Mouse (Mus musculus): Measurements from ENCODE around the gene Nadk2. TPM values are rescaled to one million over a fixed set of nuclear protein-coding genes. Genes with fewer than 3 reads are reported as not detected.

Nadk2 gene
- polyA plus RNA-seq, 1 experiment: 43.1 TPM

- Histone ChIP-seq H3K4me1 (ENCODE audit: control insufficient read depth, insufficient read depth, insufficient read length, low read length) (no peaks in the 10 kb centered on the region), H3K27ac (replicated peaks; ENCODE audit: low read depth, low read length) (no peak overlapping the region), H3K4me3 (ENCODE audit: insufficient read depth, low read depth, low read length) (no peak overlapping the region)
These were observed 29.5 kb downstream of the Nadk2 start for GRCm38 (mm10) chr15:9100446-9101077.

GRCm38 (mm10) chr15:9106303-9107074, 35.4 kb downstream of the Nadk2 start:
- H3K4me3 ChIP-seq (ENCODE audit: insufficient read depth, low read depth, low read length): no peak overlapping the region
- no peaks in the 10 kb centered on the region for H3K4me1 ChIP-seq (ENCODE audit: control insufficient read depth, insufficient read depth, insufficient read length, low read length)
- no peak overlapping the region for H3K27ac ChIP-seq (replicated peaks; ENCODE audit: low read depth, low read length)

GRCm38 (mm10) chr15:9110526-9111347, 39.7 kb downstream of the Nadk2 start:
- Histone ChIP-seq H3K27ac (replicated peaks; ENCODE audit: low read depth, low read length) (no peak overlapping the region), H3K4me3 (ENCODE audit: insufficient read depth, low read depth, low read length) (no peak overlapping the region), H3K4me1 (ENCODE audit: control insufficient read depth, insufficient read depth, insufficient read length, low read length) (no peaks in the 10 kb centered on the region)

GRCm38 (mm10) chr15:9111648-9112047, 40.6 kb downstream of the Nadk2 start:
- no peak overlapping the region for H3K4me3 ChIP-seq (ENCODE audit: insufficient read depth, low read depth, low read length)

GRCm38 (mm10) chr15:9113556-9113955, 42.5 kb downstream of the Nadk2 start:
- no peaks in the 10 kb centered on the region for H3K4me1 ChIP-seq (ENCODE audit: control insufficient read depth, insufficient read depth, insufficient read length, low read length)
- H3K4me3 ChIP-seq (ENCODE audit: insufficient read depth, low read depth, low read length): no peak overlapping the region
- H3K27ac ChIP-seq (replicated peaks; ENCODE audit: low read depth, low read length): no peak overlapping the region

More at GRCm38 (mm10) chr15:9111648-9112047, 40.6 kb downstream of the Nadk2 start:
- Histone ChIP-seq H3K27ac (replicated peaks; ENCODE audit: low read depth, low read length) (no peak overlapping the region), H3K4me1 (ENCODE audit: control insufficient read depth, insufficient read depth, insufficient read length, low read length) (no peaks in the 10 kb centered on the region)

- no peaks in the 10 kb centered on the region for H3K4me1 ChIP-seq (ENCODE audit: control insufficient read depth, insufficient read depth, insufficient read length, low read length)
- H3K27ac ChIP-seq (replicated peaks; ENCODE audit: low read depth, low read length): no peak overlapping the region
- no peak overlapping the region for H3K4me3 ChIP-seq (ENCODE audit: insufficient read depth, low read depth, low read length)
These were observed 43.1 kb downstream of the Nadk2 start for GRCm38 (mm10) chr15:9114131-9114530.

- no peak overlapping the region for H3K4me3 ChIP-seq (ENCODE audit: insufficient read depth, low read depth, low read length)
- H3K27ac ChIP-seq (replicated peaks; ENCODE audit: low read depth, low read length): no peak overlapping the region
These were observed 43.5 kb downstream of the Nadk2 start for GRCm38 (mm10) chr15:9114599-9114998.

GRCm38 (mm10) chr15:9118852-9119251, 47.8 kb downstream of the Nadk2 start:
- no peak overlapping the region for H3K27ac ChIP-seq (replicated peaks; ENCODE audit: low read depth, low read length)
- no peak overlapping the region for H3K4me3 ChIP-seq (ENCODE audit: insufficient read depth, low read depth, low read length)
- no peaks in the 10 kb centered on the region for H3K4me1 ChIP-seq (ENCODE audit: control insufficient read depth, insufficient read depth, insufficient read length, low read length)

More at GRCm38 (mm10) chr15:9114599-9114998, 43.5 kb downstream of the Nadk2 start:
- H3K4me1 ChIP-seq (ENCODE audit: control insufficient read depth, insufficient read depth, insufficient read length, low read length): no peaks in the 10 kb centered on the region

DNA sequence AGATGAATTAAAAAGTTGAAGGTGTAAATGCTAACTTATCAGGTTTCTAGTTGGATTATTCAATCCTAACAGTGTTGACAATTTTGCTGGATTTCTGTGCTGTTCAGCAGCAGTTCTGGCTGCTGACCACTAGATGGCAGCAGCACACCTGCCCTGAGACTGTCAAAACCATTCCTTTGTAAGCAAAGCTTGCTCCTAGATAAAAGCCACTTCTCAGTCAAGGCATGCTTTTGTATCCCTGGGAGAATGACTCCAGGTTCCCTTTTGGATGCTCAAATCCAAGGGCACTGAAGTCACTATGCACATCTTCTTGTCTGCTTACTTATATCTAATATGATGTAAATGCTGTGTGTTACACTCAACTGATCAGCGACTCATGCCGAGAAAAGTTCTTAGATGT, 49.0 kb downstream of the Nadk2 start:
- Histone ChIP-seq H3K27ac (replicated peaks; ENCODE audit: low read depth, low read length) (no peak overlapping the region), H3K4me1 (ENCODE audit: control insufficient read depth, insufficient read depth, insufficient read length, low read length) (no peaks in the 10 kb centered on the region), H3K4me3 (ENCODE audit: insufficient read depth, low read depth, low read length) (no peak overlapping the region)

DNA sequence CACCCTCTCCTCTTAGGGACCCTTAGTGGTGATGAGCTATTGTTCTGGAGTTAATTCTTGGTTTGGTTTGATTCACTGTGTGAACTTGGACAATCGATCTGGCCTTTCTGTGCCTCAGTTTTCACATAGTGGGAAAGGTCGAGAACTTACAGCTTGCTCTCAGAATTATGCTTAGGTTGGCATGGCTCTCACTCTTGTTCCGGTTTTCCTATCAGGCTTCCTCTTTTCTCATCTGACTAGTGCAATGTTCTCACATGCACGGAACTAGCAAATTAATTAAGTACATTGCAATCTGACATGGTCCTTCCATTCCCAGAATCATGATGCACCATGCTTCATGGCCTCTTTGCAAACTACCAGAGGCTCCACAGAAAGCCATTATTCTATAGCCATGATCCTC, 51.9 kb downstream of the Nadk2 start:
- H3K4me3 ChIP-seq (ENCODE audit: insufficient read depth, low read depth, low read length): no peak overlapping the region

GRCm38 (mm10) chr15:9124856-9125255, 53.8 kb downstream of the Nadk2 start:
- Histone ChIP-seq H3K4me1 (ENCODE audit: control insufficient read depth, insufficient read depth, insufficient read length, low read length) (no peaks in the 10 kb centered on the region), H3K4me3 (ENCODE audit: insufficient read depth, low read depth, low read length) (no peak overlapping the region)

More for the DNA sequence above, 51.9 kb downstream of the Nadk2 start:
- no peaks in the 10 kb centered on the region for H3K4me1 ChIP-seq (ENCODE audit: control insufficient read depth, insufficient read depth, insufficient read length, low read length)
- H3K27ac ChIP-seq (replicated peaks; ENCODE audit: low read depth, low read length): no peak overlapping the region

DNA sequence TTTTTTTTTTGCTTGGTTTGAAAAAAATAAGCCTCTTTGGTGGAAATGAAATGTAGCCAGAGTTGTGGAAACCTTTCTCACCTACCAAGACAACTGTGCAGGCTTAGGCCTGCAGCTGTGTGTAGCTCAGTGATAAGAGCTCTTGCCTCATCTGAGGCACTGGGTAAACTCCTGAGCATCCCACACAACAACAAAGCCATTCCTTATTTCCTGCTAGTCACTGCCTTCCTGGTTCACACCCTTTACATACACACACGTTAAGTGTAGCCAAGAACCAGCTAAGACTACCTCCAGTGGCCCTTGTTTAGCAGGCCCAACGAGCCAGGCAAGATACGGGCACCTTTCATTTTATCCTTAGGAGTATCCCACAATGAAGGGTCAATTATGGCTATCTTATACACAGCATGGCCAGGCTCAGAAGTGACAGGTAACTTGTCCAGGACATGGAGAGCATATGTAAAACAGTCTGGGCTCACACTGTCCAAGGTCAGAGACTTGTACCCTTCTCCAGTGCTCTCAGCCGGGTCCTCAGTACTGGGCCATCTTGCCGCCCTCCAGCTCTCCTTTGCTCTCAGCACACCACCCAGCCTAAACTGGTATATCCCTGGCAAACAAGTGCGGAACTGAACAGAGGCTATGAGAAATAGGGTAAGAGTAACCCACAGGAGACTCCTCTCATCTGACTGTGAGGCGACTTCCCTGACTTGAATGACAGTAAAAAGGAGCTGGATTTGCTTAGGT, 56.2 kb downstream of the Nadk2 start:
- H3K4me3 ChIP-seq (ENCODE audit: insufficient read depth, low read depth, low read length): no peak overlapping the region
- no peak overlapping the region for H3K27ac ChIP-seq (replicated peaks; ENCODE audit: low read depth, low read length)
- H3K4me1 ChIP-seq (ENCODE audit: control insufficient read depth, insufficient read depth, insufficient read length, low read length): no peaks in the 10 kb centered on the region

More at GRCm38 (mm10) chr15:9124856-9125255, 53.8 kb downstream of the Nadk2 start:
- H3K27ac ChIP-seq (replicated peaks; ENCODE audit: low read depth, low read length): no peak overlapping the region

DNA sequence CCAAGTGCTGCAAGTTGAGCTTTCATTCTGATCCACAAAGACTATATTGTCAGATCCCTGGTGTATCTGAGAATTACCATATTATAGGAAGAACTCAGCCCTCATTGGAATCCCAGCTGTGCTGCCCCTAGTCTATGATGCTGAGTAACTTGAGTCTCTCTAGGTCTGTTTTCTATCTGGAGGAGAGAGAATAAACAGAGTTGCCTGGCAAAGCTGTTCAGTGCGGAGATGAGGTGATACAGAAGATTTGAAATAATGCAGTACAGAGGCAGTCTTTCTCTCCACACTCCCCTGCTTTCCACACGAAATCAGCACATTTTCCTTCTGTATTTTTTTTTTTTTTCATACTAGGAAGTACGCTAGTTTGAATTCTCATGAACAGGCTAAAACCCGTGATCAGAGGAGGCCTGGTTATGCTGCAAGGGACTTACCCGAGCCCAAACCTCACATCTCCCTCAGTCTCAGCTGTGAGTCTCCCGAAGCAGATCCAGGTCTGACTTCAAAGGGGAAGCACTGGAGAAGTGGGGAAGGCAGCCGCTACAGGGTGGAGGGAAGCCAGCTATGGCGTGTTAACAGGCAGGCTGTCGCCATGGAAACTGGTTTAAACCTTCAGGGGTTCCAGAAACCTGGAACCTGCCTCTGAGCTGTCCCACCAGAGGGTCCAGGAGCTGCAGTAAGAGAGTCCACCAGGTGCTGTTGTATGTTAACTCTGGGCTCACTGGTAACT, 59.9 kb downstream of the Nadk2 start:
- Histone ChIP-seq H3K4me3 (ENCODE audit: insufficient read depth, low read depth, low read length) (no peak overlapping the region), H3K27ac (replicated peaks; ENCODE audit: low read depth, low read length) (peak overlapping the region; percentile 91), H3K4me1 (ENCODE audit: control insufficient read depth, insufficient read depth, insufficient read length, low read length) (0 out of 2 replicates have a peak, but pooled peaks cover 7% of the 10 kb centered on the region)

GRCm38 (mm10) chr15:9131499-9131888, 60.4 kb downstream of the Nadk2 start:
- Histone ChIP-seq H3K4me1 (ENCODE audit: control insufficient read depth, insufficient read depth, insufficient read length, low read length) (0 out of 2 replicates have a peak, but pooled peaks cover 7% of the 10 kb centered on the region), H3K4me3 (ENCODE audit: insufficient read depth, low read depth, low read length) (no peak overlapping the region), H3K27ac (replicated peaks; ENCODE audit: low read depth, low read length) (peak overlapping the region; percentile 91)

All from brown adipose tissue, adult 24 weeks (tissue).